ENCODE assay signal across 8 mouse cellular contexts in the genomic region with DNA sequence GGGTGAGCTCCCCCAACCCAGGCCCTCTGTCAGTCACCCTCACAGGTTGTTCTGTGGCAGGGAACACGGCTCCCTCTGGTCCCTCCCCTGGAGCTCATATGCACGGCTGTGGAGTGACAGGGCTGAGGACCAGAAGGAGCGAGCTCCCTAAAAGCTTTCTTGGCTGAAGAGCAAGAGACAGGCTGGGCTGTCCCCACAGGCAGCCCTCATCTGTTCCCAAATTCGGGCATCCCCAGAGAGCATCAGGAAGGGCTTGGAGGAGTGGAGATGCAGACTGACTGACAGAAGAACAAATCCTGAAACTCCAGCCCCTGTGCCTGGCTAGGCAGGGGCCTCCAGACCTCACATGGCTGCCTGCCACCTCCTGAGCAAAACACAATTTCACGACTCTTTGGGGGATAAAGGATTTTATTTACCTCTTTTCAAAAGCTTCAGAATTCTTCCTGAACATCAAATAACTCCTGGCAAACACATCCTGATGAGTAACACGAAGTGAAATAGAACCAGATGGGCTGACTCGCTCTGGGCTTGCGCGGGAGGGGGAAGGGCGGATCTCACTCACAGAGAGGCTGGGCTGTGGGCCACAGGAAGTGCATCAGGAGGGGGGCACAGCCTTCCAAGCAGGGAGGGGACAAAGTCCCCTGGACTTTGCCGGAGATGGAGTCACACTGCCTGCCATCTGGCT.
A peak's percentile ranks its signal among the peaks of the same experiment; 100 is the strongest.
DNase-seq lines count a peak whose midpoint lies in the region; ATAC-seq lines count a peak whose summit lies in the region.

No protein-coding gene starts in this region.

- peaks cover 72% of the 10 kb centered on the region for H3K4me1 ChIP-seq in embryonic facial prominence, embryonic 10.5 days
- H3K4me1 ChIP-seq in intestine, embryonic 16.5 days (ENCODE audit: control insufficient read depth, insufficient read depth, low read length) = peaks cover 37% of the 10 kb centered on the region

- H3K4me2 ChIP-seq in intestine, embryonic 16.5 days (ENCODE audit: low read depth, low read length) = peak overlapping the region; percentile 34

- H3K27ac ChIP-seq in embryonic facial prominence, embryonic 10.5 days (replicated peaks) = peak overlapping the region; percentile 89
- peak overlapping the region; percentile 96 for H3K27ac ChIP-seq in intestine, embryonic 16.5 days (ENCODE audit: low read length)

- no peaks in the 10 kb centered on the region for H3K9me3 ChIP-seq in embryonic facial prominence, embryonic 10.5 days
- H3K9me3 ChIP-seq in intestine, embryonic 16.5 days (ENCODE audit: control insufficient read depth, low read length) = no peaks in the 10 kb centered on the region

- H3K27me3 ChIP-seq in embryonic facial prominence, embryonic 10.5 days (replicated peaks; ENCODE audit: low read depth, poor library complexity, severe bottlenecking) = no peaks in the 10 kb centered on the region
- H3K27me3 ChIP-seq in intestine, embryonic 16.5 days (replicated peaks; ENCODE audit: control insufficient read depth, insufficient read depth, low read length) = no peaks in the 10 kb centered on the region

- ATAC-seq in intestine, embryonic 16.5 days = peak; percentile 93
- ATAC-seq in erythroblast, adult 5-6 weeks (replicated peaks; ENCODE audit: low FRiP score, poor library complexity, severe bottlenecking) = no peak

- H3K4me3 ChIP-seq in embryonic facial prominence, embryonic 10.5 days = peak overlapping the region; percentile 42
- H3K4me3 ChIP-seq in intestine, embryonic 16.5 days (ENCODE audit: low read length) = peak overlapping the region; percentile 18

- 10% methylated on average over 11 of the region's 11 CpGs for WGBS in embryonic facial prominence, embryonic 10.5 days
- 13% methylated on average over 11 of the region's 11 CpGs for WGBS in intestine, embryonic 16.5 days

- no peaks in the 10 kb centered on the region for H3K36me3 ChIP-seq in embryonic facial prominence, embryonic 10.5 days (replicated peaks)
- no peaks in the 10 kb centered on the region for H3K36me3 ChIP-seq in intestine, embryonic 16.5 days (ENCODE audit: control insufficient read depth, insufficient read depth, low read length)

- DNase-seq in adrenal gland, adult 8-10 months = peak; percentile 64
- DNase-seq in embryonic facial prominence, embryonic 10.5 days (ENCODE audit: low spot score) = peak; percentile 89
- peak; percentile 80 to 89 for DNase-seq in gastrocnemius, postnatal 4 days (ENCODE audit: low spot score in 2 of 2)
- peak; percentile 67 to 90 for DNase-seq in left cerebral cortex, adult 9 months (ENCODE audit: low spot score in 2 of 2)
- peak; percentile 88 for DNase-seq in lung, postnatal 36 days
- peak; percentile 81 to 90 for DNase-seq in right cerebral cortex, postnatal 36 days (ENCODE audit: low spot score in 2 of 2)

- H3K9ac ChIP-seq in intestine, embryonic 16.5 days (ENCODE audit: low read depth, low read length) = peak overlapping the region; percentile 56
